Mouse (Mus musculus): ENCODE data around the gene St8sia6. TPM values are rescaled to one million over a fixed set of nuclear protein-coding genes. Genes with fewer than 3 reads are reported as not detected.

Gene St8sia6
- 1.0 and 1.3 TPM in 2 replicates for polyA plus RNA-seq (2012)

DNA sequence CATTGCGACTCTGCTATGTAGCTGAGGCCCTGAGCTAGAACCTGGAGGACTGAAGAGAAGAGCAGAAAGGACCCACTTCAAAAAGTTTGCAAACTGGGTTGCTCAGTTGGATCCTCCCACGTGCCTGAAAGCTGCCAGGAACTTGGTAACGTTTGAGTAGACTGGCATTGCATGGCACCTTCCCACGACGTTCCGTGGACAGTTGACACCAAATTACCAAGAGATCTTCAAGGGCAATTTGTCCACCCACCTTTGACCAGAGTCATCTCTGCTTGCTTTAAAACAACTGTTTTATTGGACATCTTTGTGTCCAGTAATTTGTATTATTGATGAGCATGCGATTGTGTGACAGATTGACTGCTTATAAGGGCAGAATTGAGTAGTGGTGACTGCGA, at the start of gene St8sia6:
St8sia6 (minus strand) TSS at position 96 of the 395 bp plus-strand sequence.

Other genes with a start within 250 kb of the St8sia6 start
- gene Trdmt1, start 249.4 kb downstream of the St8sia6 start, polyA plus RNA-seq (2012): 0.17 and 1.2 TPM in 2 replicates
- 2,230 and 2,764 TPM in 2 replicates for gene Vim, start 220.1 kb downstream of the St8sia6 start, polyA plus RNA-seq (2012)